Mouse (Mus musculus): Measurements from ENCODE around the gene Myrip. TPM values are rescaled to one million over a fixed set of nuclear protein-coding genes. Genes with fewer than 3 reads are reported as not detected.

Myrip gene
- polyA plus RNA-seq (2017; shearing (Covaris generic)), result not detected

GRCm38 (mm10) chr9:120301213-120301612, at the start of gene Myrip:
Gene Myrip, plus strand, starts transcription at chr9:120301513.

DNA sequence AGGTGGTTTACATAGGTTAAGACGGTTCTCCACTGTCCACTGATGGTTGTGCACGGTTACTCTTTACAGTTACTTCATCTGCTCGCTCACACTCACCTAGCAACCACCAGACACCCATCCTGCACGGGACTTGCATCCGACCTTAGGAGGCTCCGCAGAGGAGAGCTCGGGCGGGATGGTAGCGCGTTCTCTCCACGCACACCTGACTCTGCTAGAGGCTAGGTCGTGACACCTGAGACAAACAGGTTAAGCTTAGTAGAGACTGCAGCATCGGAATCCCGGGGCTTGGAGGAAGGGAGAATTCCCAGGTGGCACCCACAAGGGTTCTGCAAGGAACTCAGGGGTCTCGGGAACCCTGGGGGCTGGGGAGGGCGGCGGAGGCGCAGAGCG, 190.7 kb downstream of the Myrip start, which contains the start of gene Eif1b:
Gene Eif1b, plus strand, starts transcription at position 223 of the 390 bp plus-strand sequence.

Other genes with a start within 250 kb of the Myrip start
- gene Cx3cr1, start 231.6 kb upstream of the Myrip start, polyA plus RNA-seq (2017; shearing (Covaris generic)), result not detected
- 73.1 TPM for gene Ccr8, start 209.4 kb upstream of the Myrip start, polyA plus RNA-seq (2017; shearing (Covaris generic))
- gene Slc25a38, start 191.1 kb upstream of the Myrip start, polyA plus RNA-seq (2017; shearing (Covaris generic)), result 48.3 TPM
- 1,368 TPM for gene Rpsa, start 173.8 kb upstream of the Myrip start, polyA plus RNA-seq (2017; shearing (Covaris generic))
- gene Mobp, start 151.8 kb upstream of the Myrip start, polyA plus RNA-seq (2017; shearing (Covaris generic)), result 0.14 TPM
- gene Eif1b, start 190.7 kb downstream of the Myrip start, polyA plus RNA-seq (2017; shearing (Covaris generic)), result 93.5 TPM
- gene Entpd3, start 238.3 kb downstream of the Myrip start, polyA plus RNA-seq (2017; shearing (Covaris generic)), result not detected

Data from CD4-positive, CD25-positive, alpha-beta regulatory T cell (primary cell).